Mouse (Mus musculus): ENCODE results near the gene Scrn3. TPM values are rescaled to one million over a fixed set of nuclear protein-coding genes. Genes with fewer than 3 reads are reported as not detected.

The Scrn3 gene
- polyA plus RNA-seq, 1 experiment = 3.0 TPM

DNA sequence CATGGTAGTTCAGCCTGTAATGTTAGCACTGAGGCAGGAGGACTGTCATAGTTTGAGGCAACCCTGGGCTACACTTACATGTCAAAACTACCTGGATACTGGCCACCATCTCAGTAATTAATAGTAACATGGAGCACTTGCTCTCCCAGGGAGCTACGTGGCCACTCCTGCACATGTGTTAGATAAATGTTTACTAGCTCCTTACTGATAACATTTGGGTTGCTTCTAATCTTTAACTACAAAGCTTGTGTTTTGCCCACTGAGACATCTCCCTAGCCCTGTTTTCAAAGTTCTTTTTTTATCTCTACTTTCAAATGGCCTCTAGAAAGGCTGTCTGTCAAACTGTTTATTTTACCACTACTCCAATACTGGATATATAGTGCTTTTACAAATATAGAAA lies 10.4 kb upstream of the Scrn3 start:
- H3K27ac ChIP-seq (ENCODE audit: control insufficient read depth, insufficient read depth, low read depth, low read length) = no peak overlapping the region
- H3K4me3 ChIP-seq (ENCODE audit: control insufficient read depth, low read depth, low read length) = no peak overlapping the region
- no peak for TF ChIP-seq CTCF (IDR thresholded peaks at IDR 0.05; ENCODE audit: control insufficient read depth, insufficient read depth, insufficient replicate concordance, low read depth, low read length)
- no peak for TF ChIP-seq POLR2A (IDR thresholded peaks at IDR 0.05; ENCODE audit: control insufficient read depth, low read depth, low read length)
- H3K36me3 ChIP-seq (ENCODE audit: control insufficient read depth, insufficient read depth, low read length) = no peaks in the 10 kb centered on the region; the same call in none of the 2 replicates
- no peaks in the 10 kb centered on the region for H3K27me3 ChIP-seq (ENCODE audit: control insufficient read depth, insufficient read depth, low read length)
- H3K4me1 ChIP-seq (ENCODE audit: control insufficient read depth, insufficient read depth, low read length) = no peaks in the 10 kb centered on the region

DNA sequence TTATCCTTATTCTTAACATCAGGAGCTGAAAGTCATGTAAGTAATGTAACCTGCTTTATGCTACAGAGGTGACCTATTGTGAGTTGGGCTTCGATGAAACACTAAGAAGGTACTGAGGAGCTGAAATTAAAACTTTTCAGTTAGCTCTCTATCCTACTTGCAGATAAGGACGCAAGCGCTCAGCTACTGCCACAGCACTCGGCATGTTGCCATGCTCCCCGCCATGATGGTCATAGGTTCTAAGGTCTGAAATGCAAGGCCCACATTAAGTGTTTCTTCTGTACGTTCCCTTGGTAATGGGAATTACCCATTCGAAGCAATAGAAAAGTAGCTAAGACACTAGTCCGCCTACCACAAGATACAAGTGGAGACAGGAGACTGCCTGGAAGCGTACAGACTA lies 9.7 kb upstream of the Scrn3 start:
- no peaks in the 10 kb centered on the region; the same call in none of the 2 replicates for H3K36me3 ChIP-seq (ENCODE audit: control insufficient read depth, insufficient read depth, low read length)
- H3K4me1 ChIP-seq (ENCODE audit: control insufficient read depth, insufficient read depth, low read length) = no peaks in the 10 kb centered on the region
- no peak overlapping the region for H3K4me3 ChIP-seq (ENCODE audit: control insufficient read depth, low read depth, low read length)
- no peak overlapping the region for H3K27ac ChIP-seq (ENCODE audit: control insufficient read depth, insufficient read depth, low read depth, low read length)
- no peak for TF ChIP-seq POLR2A (IDR thresholded peaks at IDR 0.05; ENCODE audit: control insufficient read depth, low read depth, low read length)
- TF ChIP-seq CTCF (IDR thresholded peaks at IDR 0.05; ENCODE audit: control insufficient read depth, insufficient read depth, insufficient replicate concordance, low read depth, low read length) = no peak
- no peaks in the 10 kb centered on the region for H3K27me3 ChIP-seq (ENCODE audit: control insufficient read depth, insufficient read depth, low read length)

DNA sequence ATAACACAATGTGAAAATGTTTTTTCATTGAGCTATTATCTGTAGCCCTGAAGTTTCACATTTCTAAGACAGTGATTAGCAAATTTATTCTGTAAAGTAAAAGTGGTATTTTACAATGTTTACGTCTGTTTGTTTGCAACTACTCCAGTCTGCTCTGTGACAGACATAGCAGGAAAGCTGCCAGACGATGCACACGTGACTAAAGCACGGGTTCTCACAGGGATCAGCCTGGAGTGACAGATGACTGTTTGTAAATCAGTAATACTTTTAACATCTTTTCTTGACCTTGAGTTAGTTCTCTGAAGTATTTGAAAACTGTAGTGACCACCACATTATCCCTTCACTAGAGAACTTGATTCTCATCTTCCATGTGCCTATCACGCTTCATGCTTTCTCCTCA lies 7.9 kb upstream of the Scrn3 start:
- Histone ChIP-seq H3K4me3 (ENCODE audit: control insufficient read depth, low read depth, low read length) (no peak overlapping the region), H3K36me3 (ENCODE audit: control insufficient read depth, insufficient read depth, low read length) (no peaks in the 10 kb centered on the region; the same call in none of the 2 replicates), H3K27me3 (ENCODE audit: control insufficient read depth, insufficient read depth, low read length) (no peaks in the 10 kb centered on the region), H3K4me1 (ENCODE audit: control insufficient read depth, insufficient read depth, low read length) (no peaks in the 10 kb centered on the region), H3K27ac (ENCODE audit: control insufficient read depth, insufficient read depth, low read depth, low read length) (no peak overlapping the region)
- no peak for TF ChIP-seq CTCF (IDR thresholded peaks at IDR 0.05; ENCODE audit: control insufficient read depth, insufficient read depth, insufficient replicate concordance, low read depth, low read length)
- no peak for TF ChIP-seq POLR2A (IDR thresholded peaks at IDR 0.05; ENCODE audit: control insufficient read depth, low read depth, low read length)

DNA sequence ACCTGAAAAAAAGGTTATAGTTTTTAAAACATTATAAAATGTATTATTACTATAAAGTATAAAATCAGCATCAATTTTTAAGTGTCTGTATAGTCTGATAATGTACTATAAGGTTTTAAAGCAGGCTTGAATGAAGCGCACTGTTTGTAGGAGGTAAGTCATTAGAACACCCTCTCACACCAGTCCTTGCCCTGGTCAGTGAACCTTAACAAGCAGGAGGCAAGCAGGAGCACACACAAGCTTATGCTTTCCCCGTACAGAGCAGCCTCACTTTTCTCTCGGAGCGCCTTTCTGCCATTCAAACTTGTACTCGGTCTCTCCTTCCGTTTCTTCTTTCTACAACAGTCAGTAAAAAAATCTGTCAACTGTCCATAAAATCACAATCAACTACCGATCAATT lies 6.4 kb upstream of the Scrn3 start:
- Histone ChIP-seq H3K4me3 (ENCODE audit: control insufficient read depth, low read depth, low read length) (no peak overlapping the region), H3K27me3 (ENCODE audit: control insufficient read depth, insufficient read depth, low read length) (no peaks in the 10 kb centered on the region), H3K4me1 (ENCODE audit: control insufficient read depth, insufficient read depth, low read length) (no peaks in the 10 kb centered on the region), H3K27ac (ENCODE audit: control insufficient read depth, insufficient read depth, low read depth, low read length) (no peak overlapping the region), H3K36me3 (ENCODE audit: control insufficient read depth, insufficient read depth, low read length) (no peaks in the 10 kb centered on the region; the same call in none of the 2 replicates)
- TF ChIP-seq POLR2A (IDR thresholded peaks at IDR 0.05; ENCODE audit: control insufficient read depth, low read depth, low read length) = no peak
- no peak for TF ChIP-seq CTCF (IDR thresholded peaks at IDR 0.05; ENCODE audit: control insufficient read depth, insufficient read depth, insufficient replicate concordance, low read depth, low read length)

DNA sequence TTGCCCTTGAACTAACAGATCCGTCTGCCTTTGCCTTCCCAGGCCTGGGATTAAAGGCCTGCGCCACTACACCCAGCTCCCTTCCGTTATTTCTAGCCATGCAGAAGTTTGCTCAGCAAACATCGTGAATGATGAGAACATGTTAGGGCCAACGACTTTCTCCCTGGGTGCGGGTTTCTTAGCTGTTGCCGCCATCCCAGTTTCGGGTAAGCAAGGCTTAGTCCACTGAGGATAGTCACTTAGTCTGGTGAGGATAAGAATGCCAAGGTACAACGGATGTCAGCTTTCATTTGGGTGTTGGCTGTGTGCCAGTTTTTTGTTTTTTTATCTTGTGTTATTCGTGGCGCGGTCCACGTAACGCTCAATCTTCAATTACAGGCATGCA lies 708 bp downstream of the Scrn3 start:
- Histone ChIP-seq H3K4me3 (ENCODE audit: control insufficient read depth, low read depth, low read length) (peak overlapping the region; percentile 87), H3K36me3 (ENCODE audit: control insufficient read depth, insufficient read depth, low read length) (no peaks in the 10 kb centered on the region; the same call in 1 of the 2 replicates), H3K4me1 (ENCODE audit: control insufficient read depth, insufficient read depth, low read length) (peaks cover 3% of the 10 kb centered on the region), H3K27ac (ENCODE audit: control insufficient read depth, insufficient read depth, low read depth, low read length) (peak overlapping the region; percentile 81), H3K27me3 (ENCODE audit: control insufficient read depth, insufficient read depth, low read length) (no peaks in the 10 kb centered on the region)
- TF ChIP-seq CTCF (IDR thresholded peaks at IDR 0.05; ENCODE audit: control insufficient read depth, insufficient read depth, insufficient replicate concordance, low read depth, low read length) (no peak), POLR2A (IDR thresholded peaks at IDR 0.05; ENCODE audit: control insufficient read depth, low read depth, low read length) (no peak)

DNA sequence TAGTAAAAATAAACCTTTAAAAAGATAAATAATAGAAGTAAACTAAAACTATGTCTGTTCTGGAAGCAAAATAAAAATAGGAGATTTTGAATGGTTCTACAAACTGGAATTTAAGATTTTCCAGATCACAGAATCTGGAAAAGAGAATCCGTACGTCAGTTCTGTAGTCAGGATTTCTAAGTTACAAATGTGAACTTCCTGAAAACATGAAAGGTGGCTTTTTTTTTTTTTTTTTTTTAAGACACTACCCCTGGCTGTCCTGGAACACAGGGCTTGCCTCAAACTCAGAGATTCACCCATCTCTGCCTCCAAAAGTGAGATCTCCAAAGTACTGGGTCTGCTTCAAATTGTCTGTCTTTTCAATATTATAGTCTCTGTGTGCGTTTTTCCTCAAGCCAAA lies 1.9 kb downstream of the Scrn3 start:
- Histone ChIP-seq H3K4me3 (ENCODE audit: control insufficient read depth, low read depth, low read length) (no peak overlapping the region), H3K36me3 (ENCODE audit: control insufficient read depth, insufficient read depth, low read length) (no peaks in the 10 kb centered on the region; the same call in 1 of the 2 replicates), H3K4me1 (ENCODE audit: control insufficient read depth, insufficient read depth, low read length) (peaks cover 3% of the 10 kb centered on the region), H3K27ac (ENCODE audit: control insufficient read depth, insufficient read depth, low read depth, low read length) (no peak overlapping the region), H3K27me3 (ENCODE audit: control insufficient read depth, insufficient read depth, low read length) (no peaks in the 10 kb centered on the region)
- TF ChIP-seq POLR2A (IDR thresholded peaks at IDR 0.05; ENCODE audit: control insufficient read depth, low read depth, low read length) (no peak), CTCF (IDR thresholded peaks at IDR 0.05; ENCODE audit: control insufficient read depth, insufficient read depth, insufficient replicate concordance, low read depth, low read length) (no peak)

DNA sequence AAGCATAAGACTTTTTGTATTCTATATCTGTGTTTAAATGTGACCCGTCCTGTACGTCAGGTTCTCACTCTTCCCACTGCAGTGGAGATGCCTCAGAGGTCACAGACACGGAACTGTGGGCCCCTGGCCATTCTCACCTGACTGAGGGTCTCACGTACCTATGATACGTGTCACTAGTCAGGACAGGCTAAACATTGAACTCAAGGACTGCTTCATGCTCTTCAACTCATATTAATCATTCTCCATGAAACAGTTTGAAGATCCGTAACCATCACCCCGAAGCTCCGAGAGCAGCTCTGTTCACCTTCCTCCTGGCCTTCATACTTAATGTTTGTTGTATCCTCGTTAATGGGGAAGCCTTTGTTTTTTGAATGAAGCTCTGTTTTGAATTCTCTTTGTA lies 5.0 kb downstream of the Scrn3 start:
- Histone ChIP-seq H3K36me3 (ENCODE audit: control insufficient read depth, insufficient read depth, low read length) (no peaks in the 10 kb centered on the region), H3K4me3 (ENCODE audit: control insufficient read depth, low read depth, low read length) (no peak overlapping the region), H3K27me3 (ENCODE audit: control insufficient read depth, insufficient read depth, low read length) (no peaks in the 10 kb centered on the region)

DNA sequence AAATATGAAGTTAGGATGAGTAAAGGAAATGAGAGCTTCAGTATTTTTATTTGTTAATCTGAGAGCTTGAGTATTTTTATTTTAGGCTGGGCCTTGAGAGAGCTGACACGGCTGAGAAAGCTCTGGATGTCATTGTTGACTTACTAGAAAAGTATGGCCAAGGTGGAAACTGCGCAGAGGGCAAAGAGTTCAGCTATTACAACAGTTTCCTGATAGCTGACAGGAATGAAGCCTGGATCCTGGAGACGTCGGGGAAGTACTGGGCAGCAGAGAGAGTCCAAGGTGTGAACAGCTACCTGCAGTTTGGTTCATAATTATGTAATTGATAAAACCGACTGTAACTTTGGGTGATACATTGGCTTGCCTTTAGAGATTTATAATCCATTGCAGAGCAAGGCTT lies 6.8 kb downstream of the Scrn3 start:
- Histone ChIP-seq H3K4me1 (ENCODE audit: control insufficient read depth, insufficient read depth, low read length) (no peaks in the 10 kb centered on the region), H3K27me3 (ENCODE audit: control insufficient read depth, insufficient read depth, low read length) (no peaks in the 10 kb centered on the region), H3K27ac (ENCODE audit: control insufficient read depth, insufficient read depth, low read depth, low read length) (no peak overlapping the region), H3K4me3 (ENCODE audit: control insufficient read depth, low read depth, low read length) (no peak overlapping the region), H3K36me3 (ENCODE audit: control insufficient read depth, insufficient read depth, low read length) (no peaks in the 10 kb centered on the region)
- TF ChIP-seq CTCF (IDR thresholded peaks at IDR 0.05; ENCODE audit: control insufficient read depth, insufficient read depth, insufficient replicate concordance, low read depth, low read length) (no peak), POLR2A (IDR thresholded peaks at IDR 0.05; ENCODE audit: control insufficient read depth, low read depth, low read length) (no peak)

More for the DNA sequence above, 5.0 kb downstream of the Scrn3 start:
- TF ChIP-seq POLR2A (IDR thresholded peaks at IDR 0.05; ENCODE audit: control insufficient read depth, low read depth, low read length) (no peak), CTCF (IDR thresholded peaks at IDR 0.05; ENCODE audit: control insufficient read depth, insufficient read depth, insufficient replicate concordance, low read depth, low read length) (no peak)
- Histone ChIP-seq H3K27ac (ENCODE audit: control insufficient read depth, insufficient read depth, low read depth, low read length) (no peak overlapping the region), H3K4me1 (ENCODE audit: control insufficient read depth, insufficient read depth, low read length) (peaks cover 3% of the 10 kb centered on the region)

Measured in testis, adult 2 months (tissue).